Mouse (Mus musculus) neural tube, embryonic 13.5 days (tissue): ENCODE data around the gene Ptbp3. TPM values are rescaled to one million over a fixed set of nuclear protein-coding genes. Genes with fewer than 3 reads are reported as not detected.

Experiments used
- polyA plus RNA-seq: library from polyadenylated mRNA; unstranded; fragments of >200 nt; fragmentation: Nextera tagmentation; extraction: Ambion mirVana; gene quantifications from 2 replicates; pipeline ENCODE4 v1.2.1, GENCODE M21; 2015

Ptbp3 gene
- polyA plus RNA-seq, 1 experiment from 2014 or later: 25.0 TPM

Other genes with a start within 250 kb of the Ptbp3 start
- 1.4 and 2.0 TPM in 2 replicates for gene Susd1, start 110.7 kb downstream of the Ptbp3 start, polyA plus RNA-seq
- 50.5 and 50.7 TPM in 2 replicates for gene Hsdl2, start 32.2 kb upstream of the Ptbp3 start, polyA plus RNA-seq
- 60.5 TPM in 2 replicates for gene E130308A19Rik, start 76.8 kb upstream of the Ptbp3 start, polyA plus RNA-seq